In genomic region chr2:105016967-105017287, GRCm38 (mm10) we compare ENCODE assay signal across 8 mouse cellular contexts. TPM values are rescaled to one million over a fixed set of nuclear protein-coding genes. Genes with fewer than 3 reads are reported as not detected.
A peak's percentile ranks its signal among the peaks of the same experiment; 100 is the strongest.
DNase-seq lines count a peak whose midpoint lies in the region; ATAC-seq lines count a peak whose summit lies in the region.

Gene Eif3m, minus strand, starts transcription at chr2:105017080.

- ATAC-seq in hindbrain, embryonic 14.5 days (ENCODE audit: low FRiP score) = peak; percentile 100

- H3K9me3 ChIP-seq in hindbrain, embryonic 14.5 days (ENCODE audit: control insufficient read depth, low read length) = no peaks in the 10 kb centered on the region

- H3K27me3 ChIP-seq in hindbrain, embryonic 14.5 days (ENCODE audit: control insufficient read depth, insufficient read depth, low read length) = no peaks in the 10 kb centered on the region

- peak; percentile 95 for DNase-seq in R1 (ENCODE audit: low read depth, low spot score)
- peak; percentile 95 to 96 for DNase-seq in cerebellum, postnatal 25 days
- DNase-seq in frontal cortex, postnatal 25 days (ENCODE audit: low spot score in 2 of 2) = peak; percentile 88 to 90
- peak; percentile 93 for DNase-seq in hindbrain, embryonic 14.5 days (ENCODE audit: low spot score)
- peak; percentile 91 for DNase-seq in layer of hippocampus, postnatal 36 days
- peak; percentile 96 for DNase-seq in lung, postnatal 36 days
- DNase-seq in retina, postnatal 1 day = peak; percentile 94
- peak; percentile 93 to 95 for DNase-seq in urinary bladder, adult 18-20 months (ENCODE audit: low spot score in 2 of 2)

- H3K27ac ChIP-seq in hindbrain, embryonic 14.5 days = peak within 1 kb of the TSS; percentile 83

- peak within 1 kb of the TSS; percentile 92 for H3K4me3 ChIP-seq in hindbrain, embryonic 14.5 days (replicated peaks; ENCODE audit: low read length)

- WGBS in hindbrain, embryonic 14.5 days = 1% methylated on average over 24 of the region's 25 CpGs

- peaks cover 21% of the 10 kb centered on the region for H3K36me3 ChIP-seq in hindbrain, embryonic 14.5 days (replicated peaks; ENCODE audit: control insufficient read depth, insufficient read depth)

- H3K4me2 ChIP-seq in hindbrain, embryonic 14.5 days (replicated peaks) = peak within 1 kb of the TSS; percentile 76

- peak within 1 kb of the TSS; percentile 89 for H3K9ac ChIP-seq in hindbrain, embryonic 14.5 days

- H3K4me1 ChIP-seq in hindbrain, embryonic 14.5 days (replicated peaks; ENCODE audit: control insufficient read depth, insufficient read depth, low read length) = peaks cover 10% of the 10 kb centered on the region

RNA-seq across cellular contexts. Expression of gene Eif3m, which starts in this region (rescaled TPM):
- 190 and 199 TPM in 2 replicates for polyA plus RNA-seq in hindbrain, embryonic 14.5 days (2014; fragmentation: Nextera tagmentation; extraction: Ambion mirVana)
- total RNA-seq in layer of hippocampus, postnatal 36 days (2021) = 100 to 1,000 TPM in 1 of 2 experiments, 10 to 100 TPM in 1; 97.1 to 101 TPM

Comparison
In these comparisons a context has a peak if more than half of its experiments do, and no peak if none do; other contexts are left out.
1. Peak in every context shown above with its lines: DNase-seq, ATAC-seq, H3K4me3 ChIP-seq and H3K27ac ChIP-seq.